Mouse (Mus musculus) intestine, embryonic 16.5 days (tissue): ENCODE measurements at regions not wholly inside any gene's neighbourhood (a gene's known extent, or its start where the extent isn't known, plus 50 kb on each side); places are given as distances from the start of the nearest gene placed in this dataset.

ENCODE experiments used
- ATAC-seq: fragments of 200-750 bp; cut with Nextera tagmentation; 2 replicates; pipeline ENCODE4 v1.8.0; 2017; ENCODE audit warnings: moderate TSS enrichment, moderate library complexity
- H3K27ac ChIP-seq: fragments of 300-500 bp; sonication (generic); 2 replicates; pipeline ENCODE4 v1.5.1; 2014; ENCODE audit warnings: mild to moderate bottlenecking, low read length
- H3K27me3 ChIP-seq: fragments of 300-500 bp; sonication (generic); replicated peaks from 2 replicates; pipeline ENCODE4 v1.6.1; 2014; ENCODE audit warnings: low read length, control low read depth, mixed read lengths; ENCODE audit not compliant: control insufficient read depth, insufficient read depth
- H3K36me3 ChIP-seq: fragments of 300-500 bp; sonication (generic); 2 replicates; pipeline ENCODE4 v1.6.1; 2014; ENCODE audit warnings: low read length, control low read depth; ENCODE audit not compliant: control insufficient read depth, insufficient read depth
- H3K4me1 ChIP-seq: fragments of 300-500 bp; sonication (generic); 2 replicates; pipeline ENCODE4 v1.6.1; 2014; ENCODE audit warnings: low read length, control low read depth, mixed read lengths; ENCODE audit not compliant: control insufficient read depth, insufficient read depth
- H3K4me2 ChIP-seq: fragments of 300-500 bp; sonication (generic); 2 replicates; pipeline ENCODE4 v1.6.1; 2014; ENCODE audit warnings: low read depth, low read length, control low read depth
- H3K4me3 ChIP-seq: fragments of 300-500 bp; sonication (generic); 2 replicates; pipeline ENCODE4 v1.5.1; 2014; ENCODE audit warnings: mild to moderate bottlenecking, low read length
- H3K9ac ChIP-seq: fragments of 300-500 bp; sonication (generic); 2 replicates; pipeline ENCODE4 v1.6.1; 2014; ENCODE audit warnings: low read depth, low read length
- H3K9me3 ChIP-seq: fragments of 300-500 bp; sonication (generic); 2 replicates; pipeline ENCODE4 v1.6.1; 2016; ENCODE audit warnings: low read length, control low read depth; ENCODE audit not compliant: control insufficient read depth
- WGBS: fragments of 180-500 bp; shearing (Covaris S2); extraction: QIAGEN DNeasy Blood & Tissue Kit; methylation state at CpG from one replicate; pipeline ENCODE4 v1.1.7; 2014; 5-methylcytosine and 5-hydroxymethylcytosine counted together

DNA sequence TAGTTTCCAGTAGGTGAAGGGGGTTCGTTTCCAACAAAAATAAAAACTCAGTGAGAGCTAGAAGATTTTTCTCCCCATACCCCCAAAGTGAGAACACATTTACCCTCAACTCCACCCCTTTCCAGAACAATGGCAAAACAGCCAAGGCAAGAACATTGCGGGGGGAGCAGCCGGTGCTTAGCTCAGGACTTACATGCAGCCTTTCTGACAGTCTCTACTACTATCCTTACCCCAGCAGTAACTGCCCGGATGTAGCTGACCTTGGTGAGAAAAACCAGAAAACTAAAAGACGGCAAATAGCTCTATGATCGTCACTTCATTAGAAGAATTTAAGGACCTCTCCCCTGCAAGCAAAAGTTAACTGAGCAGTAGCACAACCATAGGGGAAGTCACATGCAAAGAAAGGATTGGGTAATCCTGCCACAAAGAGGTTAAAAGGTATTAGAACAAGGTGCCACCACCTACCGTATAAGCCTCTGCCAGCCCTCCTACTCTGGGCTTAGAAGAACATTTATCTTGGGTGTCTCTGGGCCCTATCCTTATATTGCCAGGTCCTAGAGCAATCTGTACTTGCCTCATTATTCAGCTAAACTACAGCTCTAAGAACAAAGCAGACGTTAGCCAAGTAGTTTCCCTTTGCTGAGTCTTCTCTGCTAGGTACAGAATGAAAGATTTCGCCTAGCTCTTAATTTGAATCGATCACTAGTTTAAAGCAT lies 119.0 kb downstream of the Psat1 start:
- ATAC-seq = no peak
- Histone ChIP-seq H3K27me3 (no peaks in the 10 kb centered on the region), H3K9me3 (no peaks in the 10 kb centered on the region), H3K9ac (no peak overlapping the region), H3K36me3 (no peaks in the 10 kb centered on the region), H3K27ac (no peak overlapping the region), H3K4me2 (no peak overlapping the region), H3K4me1 (0 out of 2 replicates have a peak, but pooled peaks cover 4% of the 10 kb centered on the region), H3K4me3 (no peak overlapping the region)
- 65% methylated on average over 10 of the region's 10 CpGs for WGBS

GRCm38 (mm10) chr19:15827120-15827989 lies 119.8 kb downstream of the Psat1 start:
- 70% methylated on average over 9 of the region's 9 CpGs for WGBS
- Histone ChIP-seq H3K36me3 (no peaks in the 10 kb centered on the region), H3K4me2 (no peak overlapping the region), H3K4me1 (0 out of 2 replicates have a peak, but pooled peaks cover 4% of the 10 kb centered on the region), H3K27me3 (no peaks in the 10 kb centered on the region), H3K27ac (no peak overlapping the region), H3K9ac (no peak overlapping the region), H3K9me3 (no peaks in the 10 kb centered on the region), H3K4me3 (no peak overlapping the region)
- no peak for ATAC-seq

- H3K4me3 ChIP-seq = no peak overlapping the region
- no peaks in the 10 kb centered on the region for H3K36me3 ChIP-seq
- no peak overlapping the region for H3K4me2 ChIP-seq
- H3K27me3 ChIP-seq = no peaks in the 10 kb centered on the region
- WGBS = 67% methylated on average over 6 of the region's 6 CpGs
- ATAC-seq = no peak
- H3K4me1 ChIP-seq = no peaks in the 10 kb centered on the region
- H3K9ac ChIP-seq = no peak overlapping the region
- no peak overlapping the region for H3K27ac ChIP-seq
- H3K9me3 ChIP-seq = no peaks in the 10 kb centered on the region
These were observed 123.3 kb downstream of the Psat1 start for GRCm38 (mm10) chr19:15823688-15824371.

- H3K4me1 ChIP-seq = no peaks in the 10 kb centered on the region
- H3K36me3 ChIP-seq = no peaks in the 10 kb centered on the region
- H3K9ac ChIP-seq = no peak overlapping the region
- no peaks in the 10 kb centered on the region for H3K27me3 ChIP-seq
- WGBS = 27% methylated on average over 7 of the region's 7 CpGs
- H3K4me3 ChIP-seq = no peak overlapping the region
- ATAC-seq = no peak
- no peak overlapping the region for H3K4me2 ChIP-seq
- no peaks in the 10 kb centered on the region for H3K9me3 ChIP-seq
- no peak overlapping the region for H3K27ac ChIP-seq
These were observed 127.1 kb downstream of the Psat1 start for GRCm38 (mm10) chr19:15820020-15820419.

DNA sequence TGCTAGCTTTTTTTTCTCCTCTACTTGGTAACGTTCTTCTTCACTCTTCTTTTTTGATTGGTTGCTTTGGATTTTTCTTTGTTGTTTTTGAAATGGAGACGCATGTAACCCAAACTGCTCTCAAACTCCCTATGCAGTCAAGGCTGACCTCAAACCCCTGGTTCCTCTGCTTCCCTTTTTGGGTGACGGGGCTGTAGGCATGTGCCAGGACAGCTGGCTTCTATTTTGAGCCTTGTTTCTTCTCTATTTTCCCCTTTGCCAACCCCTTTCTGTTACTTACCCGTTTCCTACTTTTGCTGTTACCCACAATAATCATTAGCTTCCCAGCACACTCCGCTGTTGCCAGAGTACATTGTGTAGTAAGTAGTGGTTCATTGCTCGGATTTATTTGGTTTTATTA lies 132.0 kb downstream of the Psat1 start:
- Histone ChIP-seq H3K9ac (no peak overlapping the region), H3K27ac (no peak overlapping the region), H3K4me3 (no peak overlapping the region), H3K36me3 (no peaks in the 10 kb centered on the region), H3K4me1 (no peaks in the 10 kb centered on the region), H3K4me2 (no peak overlapping the region), H3K27me3 (no peaks in the 10 kb centered on the region), H3K9me3 (no peaks in the 10 kb centered on the region)
- ATAC-seq = no peak
- 67% methylated on average over 6 of the region's 6 CpGs for WGBS

- no peaks in the 10 kb centered on the region for H3K36me3 ChIP-seq
- H3K4me3 ChIP-seq = no peak overlapping the region
- no peak for ATAC-seq
- H3K27ac ChIP-seq = no peak overlapping the region
- no peak overlapping the region for H3K9ac ChIP-seq
- no peaks in the 10 kb centered on the region for H3K4me1 ChIP-seq
- no peaks in the 10 kb centered on the region for H3K27me3 ChIP-seq
- WGBS = 84% methylated on average over 5 of the region's 5 CpGs
- H3K9me3 ChIP-seq = no peaks in the 10 kb centered on the region
- no peak overlapping the region for H3K4me2 ChIP-seq
These were observed 138.1 kb downstream of the Psat1 start for GRCm38 (mm10) chr19:15809008-15809407.

GRCm38 (mm10) chr19:15807681-15808080 lies 139.5 kb downstream of the Psat1 start:
- Histone ChIP-seq H3K4me2 (no peak overlapping the region), H3K36me3 (no peaks in the 10 kb centered on the region), H3K27me3 (no peaks in the 10 kb centered on the region), H3K9me3 (no peaks in the 10 kb centered on the region), H3K27ac (no peak overlapping the region), H3K4me3 (no peak overlapping the region), H3K9ac (no peak overlapping the region), H3K4me1 (no peaks in the 10 kb centered on the region)
- no peak for ATAC-seq
- 89% methylated on average over 2 of the region's 2 CpGs for WGBS

- Histone ChIP-seq H3K4me2 (no peak overlapping the region), H3K4me3 (no peak overlapping the region), H3K27me3 (0 out of 2 replicates have a peak, but pooled peaks cover 2% of the 10 kb centered on the region), H3K27ac (no peak overlapping the region), H3K36me3 (no peaks in the 10 kb centered on the region), H3K9me3 (no peaks in the 10 kb centered on the region), H3K9ac (no peak overlapping the region), H3K4me1 (peaks cover 4% of the 10 kb centered on the region; the same call in 1 of the 2 replicates)
- 52% methylated on average over 8 of the region's 8 CpGs for WGBS
- no peak for ATAC-seq
These were observed 143.8 kb downstream of the Psat1 start for GRCm38 (mm10) chr19:15803131-15803889.
